Mouse (Mus musculus) heart, embryonic 14.5 days (tissue): ENCODE measurements at regions not wholly inside any gene's neighbourhood (a gene's known extent, or its start where the extent isn't known, plus 50 kb on each side); places are given as distances from the start of the nearest gene placed in this dataset.

Experiments
- ATAC-seq: fragments of 200-750 bp; cut with Nextera tagmentation; 2 replicates; pipeline ENCODE4 v1.8.0; 2017; ENCODE audit warnings: low read depth, moderate TSS enrichment; ENCODE audit not compliant: insufficient number of reproducible peaks, insufficient read depth, low FRiP score
- H3K27ac ChIP-seq, 2 experiments: fragments of 200-500 bp in 1 of 2; fragments of 300-500 bp in 1 of 2; sonication (generic) in 1 of 2; replicated peaks in 1 of 2; 2 replicates each; pipeline ENCODE4 v1.5.1; 2012 to 2014; ENCODE audit warnings: low read depth in 2 of 2, low read length in 2 of 2, control low read depth in 1 of 2, mild to moderate bottlenecking in 1 of 2, mixed read lengths in 1 of 2; ENCODE audit not compliant: control insufficient read depth in 1 of 2, insufficient read depth in 1 of 2
- H3K27me3 ChIP-seq: fragments of 300-500 bp; sonication (generic); 2 replicates; pipeline ENCODE4 v1.6.1; 2014; ENCODE audit warnings: mild to moderate bottlenecking, low read length, control low read depth; ENCODE audit not compliant: control insufficient read depth, insufficient read depth
- H3K36me3 ChIP-seq: fragments of 300-500 bp; sonication (generic); 2 replicates; pipeline ENCODE4 v1.6.1; 2014; ENCODE audit warnings: mild to moderate bottlenecking, control low read depth, low read length, mixed read lengths; ENCODE audit not compliant: control insufficient read depth, insufficient read depth
- H3K4me1 ChIP-seq, 2 experiments: fragments of 200-500 bp in 1 of 2; fragments of 300-500 bp in 1 of 2; sonication (generic) in 1 of 2; 2 replicates each; pipeline ENCODE4 v1.6.1; 2012 to 2014; ENCODE audit warnings: low read length in 2 of 2, control low read depth in 1 of 2, mixed read lengths in 1 of 2; ENCODE audit not compliant: control insufficient read depth in 2 of 2, insufficient read depth in 2 of 2
- H3K4me2 ChIP-seq: fragments of 300-500 bp; sonication (generic); 2 replicates; pipeline ENCODE4 v1.6.1; 2014; ENCODE audit warnings: mild to moderate bottlenecking, low read length
- H3K4me3 ChIP-seq, 2 experiments: fragments of 200-500 bp in 1 of 2; fragments of 300-500 bp in 1 of 2; sonication (generic) in 1 of 2; 2 replicates each; pipeline ENCODE4 v1.5.1; 2012 to 2014; ENCODE audit warnings: low read length in 2 of 2, mild to moderate bottlenecking in 2 of 2, control low read depth in 1 of 2, low read depth in 1 of 2, moderate library complexity in 1 of 2; ENCODE audit not compliant: control insufficient read depth in 1 of 2, insufficient read depth in 1 of 2
- H3K9ac ChIP-seq: fragments of 300-500 bp; sonication (generic); 2 replicates; pipeline ENCODE4 v1.6.1; 2014; ENCODE audit warnings: mild to moderate bottlenecking, low read length
- H3K9me3 ChIP-seq: fragments of 300-500 bp; sonication (generic); 2 replicates; pipeline ENCODE4 v1.6.1; 2016; ENCODE audit warnings: low read length, control low read depth; ENCODE audit not compliant: control insufficient read depth
- WGBS: fragments of 180-500 bp; shearing (Covaris S2); extraction: QIAGEN DNeasy Blood & Tissue Kit; methylation state at CpG from one replicate; pipeline ENCODE4 v1.1.7; 2014; 5-methylcytosine and 5-hydroxymethylcytosine counted together

- no peak overlapping the region for H3K4me2 ChIP-seq
- WGBS = 42% methylated on average over 2 of the region's 2 CpGs
- H3K36me3 ChIP-seq = no peaks in the 10 kb centered on the region
- H3K27me3 ChIP-seq = no peaks in the 10 kb centered on the region
- H3K9me3 ChIP-seq = no peaks in the 10 kb centered on the region
- no peak overlapping the region for H3K9ac ChIP-seq
- no peak overlapping the region for H3K4me3 ChIP-seq
- H3K4me1 ChIP-seq = no peaks in the 10 kb centered on the region
- no peak overlapping the region for H3K27ac ChIP-seq
- ATAC-seq = peak; percentile 59; the same call in 1 of the 2 replicates
Measured at GRCm38 (mm10) chr16:77945442-77945841, 343.5 kb upstream of the Gm11146 start.

GRCm38 (mm10) chr16:77931025-77931723, 329.3 kb upstream of the Gm11146 start:
- 73% methylated on average over 9 of the region's 9 CpGs for WGBS
- H3K4me2 ChIP-seq = no peak overlapping the region
- H3K9me3 ChIP-seq = no peaks in the 10 kb centered on the region
- no peak overlapping the region for H3K9ac ChIP-seq
- H3K4me1 ChIP-seq = no peaks in the 10 kb centered on the region
- H3K27ac ChIP-seq = no peak overlapping the region
- no peak for ATAC-seq
- H3K4me3 ChIP-seq = no peak overlapping the region
- no peaks in the 10 kb centered on the region for H3K27me3 ChIP-seq
- H3K36me3 ChIP-seq = no peaks in the 10 kb centered on the region

- no peaks in the 10 kb centered on the region for H3K36me3 ChIP-seq
- H3K9ac ChIP-seq = no peak overlapping the region
- H3K4me3 ChIP-seq = no peak overlapping the region
- no peak for ATAC-seq
- H3K27me3 ChIP-seq = no peaks in the 10 kb centered on the region
- H3K27ac ChIP-seq = no peak overlapping the region
- H3K4me2 ChIP-seq = no peak overlapping the region
- 72% methylated on average over 6 of the region's 6 CpGs for WGBS
- no peaks in the 10 kb centered on the region for H3K4me1 ChIP-seq
- H3K9me3 ChIP-seq = no peaks in the 10 kb centered on the region
Measured at GRCm38 (mm10) chr16:77914160-77915070, 312.5 kb upstream of the Gm11146 start.

GRCm38 (mm10) chr16:77894247-77894646, 292.4 kb upstream of the Gm11146 start:
- no peak for ATAC-seq
- H3K9ac ChIP-seq = no peak overlapping the region

GRCm38 (mm10) chr16:77893690-77894089, 291.8 kb upstream of the Gm11146 start:
- Histone ChIP-seq H3K36me3 (no peaks in the 10 kb centered on the region), H3K27ac (no peak overlapping the region), H3K4me2 (no peak overlapping the region), H3K27me3 (no peaks in the 10 kb centered on the region), H3K9me3 (no peaks in the 10 kb centered on the region), H3K9ac (no peak overlapping the region), H3K4me1 (peaks cover 0 to 2% of the 10 kb centered on the region in 2 experiments; a peak in 1 of 4 replicates), H3K4me3 (no peak overlapping the region)
- ATAC-seq = no peak
- 78% methylated on average over 2 of the region's 2 CpGs for WGBS

More at GRCm38 (mm10) chr16:77894247-77894646, 292.4 kb upstream of the Gm11146 start:
- Histone ChIP-seq H3K4me2 (no peak overlapping the region), H3K27ac (no peak overlapping the region), H3K4me1 (peaks cover 0 to 2% of the 10 kb centered on the region in 2 experiments; a peak in 1 of 4 replicates), H3K27me3 (no peaks in the 10 kb centered on the region), H3K9me3 (no peaks in the 10 kb centered on the region), H3K36me3 (no peaks in the 10 kb centered on the region), H3K4me3 (no peak overlapping the region)
- 40% methylated on average over 2 of the region's 2 CpGs for WGBS

GRCm38 (mm10) chr16:77892731-77893130, 290.8 kb upstream of the Gm11146 start:
- no peaks in the 10 kb centered on the region for H3K27me3 ChIP-seq
- no peak for ATAC-seq
- H3K9me3 ChIP-seq = no peaks in the 10 kb centered on the region
- H3K4me2 ChIP-seq = no peak overlapping the region
- H3K27ac ChIP-seq = no peak overlapping the region
- H3K4me1 ChIP-seq = peaks cover 0 to 2% of the 10 kb centered on the region in 2 experiments; a peak in 1 of 4 replicates
- H3K36me3 ChIP-seq = no peaks in the 10 kb centered on the region
- WGBS = 75% methylated on average over 2 of the region's 2 CpGs
- H3K9ac ChIP-seq = no peak overlapping the region
- H3K4me3 ChIP-seq = no peak overlapping the region

GRCm38 (mm10) chr16:77889348-77889747, 287.5 kb upstream of the Gm11146 start:
- H3K9me3 ChIP-seq = no peaks in the 10 kb centered on the region
- 84% methylated on average over 11 of the region's 11 CpGs for WGBS
- peaks cover 0 to 2% of the 10 kb centered on the region in 2 experiments; a peak in 1 of 4 replicates for H3K4me1 ChIP-seq
- H3K27ac ChIP-seq = no peak overlapping the region
- no peak overlapping the region for H3K4me3 ChIP-seq
- H3K36me3 ChIP-seq = no peaks in the 10 kb centered on the region
- H3K4me2 ChIP-seq = no peak overlapping the region
- H3K9ac ChIP-seq = no peak overlapping the region
- ATAC-seq = no peak
- no peaks in the 10 kb centered on the region for H3K27me3 ChIP-seq
